Mouse (Mus musculus) midbrain, embryonic 12.5 days (tissue): ENCODE measurements around the gene Nckap1. TPM values are rescaled to one million over a fixed set of nuclear protein-coding genes. Genes with fewer than 3 reads are reported as not detected.
A peak's percentile ranks its signal among the peaks of the same experiment; 100 is the strongest.

Experiments
- ATAC-seq: fragments of 200-750 bp; cut with Nextera tagmentation; 2 replicates; pipeline ENCODE4 v1.8.0; 2017; ENCODE audit warnings: low read depth, moderate TSS enrichment, moderate library complexity; ENCODE audit not compliant: low FRiP score
- H3K27ac ChIP-seq: fragments of 300-500 bp; sonication (generic); replicated peaks from 2 replicates; pipeline ENCODE4 v1.5.1; 2016; ENCODE audit warnings: mild to moderate bottlenecking
- H3K27me3 ChIP-seq: fragments of 300-500 bp; sonication (generic); 2 replicates; pipeline ENCODE4 v1.6.1; 2016; ENCODE audit warnings: mild to moderate bottlenecking
- H3K36me3 ChIP-seq: fragments of 300-500 bp; sonication (generic); 2 replicates; pipeline ENCODE4 v1.6.1; 2016
- H3K4me1 ChIP-seq: fragments of 300-500 bp; sonication (generic); 2 replicates; pipeline ENCODE4 v1.6.1; 2016
- H3K4me2 ChIP-seq: fragments of 300-500 bp; sonication (generic); replicated peaks from 2 replicates; pipeline ENCODE4 v1.6.1; 2016; ENCODE audit warnings: mild to moderate bottlenecking, moderate library complexity
- H3K4me3 ChIP-seq: fragments of 300-500 bp; sonication (generic); 2 replicates; pipeline ENCODE4 v1.5.1; 2016; ENCODE audit warnings: mild to moderate bottlenecking
- H3K9ac ChIP-seq: fragments of 300-500 bp; sonication (generic); replicated peaks from 2 replicates; pipeline ENCODE4 v1.6.1; 2016; ENCODE audit warnings: mild to moderate bottlenecking, moderate library complexity
- H3K9me3 ChIP-seq: fragments of 300-500 bp; sonication (generic); 2 replicates; pipeline ENCODE4 v1.6.1; 2016; ENCODE audit warnings: mild to moderate bottlenecking
- WGBS: fragments of 180-500 bp; shearing (Covaris S2); methylation state at CpG from one replicate; pipeline ENCODE4 v1.1.7; 2016; 5-methylcytosine and 5-hydroxymethylcytosine counted together
- polyA plus RNA-seq: library from polyadenylated mRNA; unstranded; fragments of >200 nt; fragmentation: Nextera tagmentation; extraction: Ambion mirVana; gene quantifications from 2 replicates; pipeline ENCODE4 v1.2.1, GENCODE M21; 2016

The Nckap1 gene
- 100 and 110 TPM in 2 replicates for polyA plus RNA-seq

GRCm38 (mm10) chr2:80581043-80581711 lies at the start of gene Nckap1:
TSS of gene Nckap1 (minus strand) at chr2:80581380.
- Histone ChIP-seq H3K9ac (peak within 1 kb of the TSS; percentile 95), H3K4me2 (peak within 1 kb of the TSS; percentile 69), H3K27me3 (no peaks in the 10 kb centered on the region), H3K9me3 (no peaks in the 10 kb centered on the region), H3K4me1 (peaks cover 13% of the 10 kb centered on the region), H3K27ac (peak within 1 kb of the TSS; percentile 97), H3K36me3 (no peaks in the 10 kb centered on the region), H3K4me3 (peak within 1 kb of the TSS; percentile 87)
- WGBS = under 1% methylated on average over 39 of the region's 88 CpGs
- ATAC-seq = peak; percentile 95

GRCm38 (mm10) chr2:80624523-80624922 lies 43.3 kb upstream of the Nckap1 start:
- peaks cover 6% of the 10 kb centered on the region for H3K36me3 ChIP-seq
- H3K9ac ChIP-seq = no peak overlapping the region
- ATAC-seq = no peak
- no peak overlapping the region for H3K27ac ChIP-seq
- 96% methylated on average over 4 of the region's 4 CpGs for WGBS
- no peaks in the 10 kb centered on the region for H3K9me3 ChIP-seq
- H3K27me3 ChIP-seq = no peaks in the 10 kb centered on the region
- H3K4me3 ChIP-seq = no peak overlapping the region
- no peaks in the 10 kb centered on the region for H3K4me1 ChIP-seq
- H3K4me2 ChIP-seq = no peak overlapping the region

GRCm38 (mm10) chr2:80621921-80622320 lies 40.7 kb upstream of the Nckap1 start:
- no peaks in the 10 kb centered on the region for H3K27me3 ChIP-seq
- H3K36me3 ChIP-seq = peaks cover 6% of the 10 kb centered on the region
- ATAC-seq = no peak
- no peak overlapping the region for H3K9ac ChIP-seq
- H3K4me2 ChIP-seq = no peak overlapping the region
- no peak overlapping the region for H3K27ac ChIP-seq
- peaks cover 6% of the 10 kb centered on the region; the same call in 1 of the 2 replicates for H3K4me1 ChIP-seq
- H3K9me3 ChIP-seq = no peaks in the 10 kb centered on the region
- no peak overlapping the region for H3K4me3 ChIP-seq
- 96% methylated on average over 3 of the region's 3 CpGs for WGBS

GRCm38 (mm10) chr2:80618991-80619390 lies 37.8 kb upstream of the Nckap1 start:
- no peaks in the 10 kb centered on the region; the same call in 1 of the 2 replicates for H3K36me3 ChIP-seq
- H3K4me1 ChIP-seq = peaks cover 6% of the 10 kb centered on the region; the same call in 1 of the 2 replicates
- H3K4me2 ChIP-seq = no peak overlapping the region
- H3K27me3 ChIP-seq = no peaks in the 10 kb centered on the region
- 83% methylated on average over 3 of the region's 3 CpGs for WGBS
- no peak overlapping the region for H3K4me3 ChIP-seq
- no peak overlapping the region for H3K27ac ChIP-seq
- H3K9ac ChIP-seq = no peak overlapping the region
- H3K9me3 ChIP-seq = no peaks in the 10 kb centered on the region
- no peak for ATAC-seq

GRCm38 (mm10) chr2:80616854-80617737 lies 35.9 kb upstream of the Nckap1 start, which contains the start of the genes Dusp19 and Nup35:
TSS of gene Dusp19 (plus strand) at chr2:80617045.
TSS of gene Nup35 (plus strand) at chr2:80617236.
- H3K4me2 ChIP-seq = peak within 1 kb of the TSS; percentile 86
- ATAC-seq = peak; percentile 100
- peak within 1 kb of the TSS; percentile 75 for H3K27ac ChIP-seq
- H3K4me3 ChIP-seq = peak within 1 kb of the TSS; percentile 59
- H3K9ac ChIP-seq = peak within 1 kb of the TSS; percentile 76
- WGBS = 1% methylated on average over 21 of the region's 21 CpGs
- no peaks in the 10 kb centered on the region for H3K27me3 ChIP-seq
- H3K4me1 ChIP-seq = peaks cover 6% of the 10 kb centered on the region; the same call in 1 of the 2 replicates
- no peaks in the 10 kb centered on the region for H3K36me3 ChIP-seq
- H3K9me3 ChIP-seq = no peaks in the 10 kb centered on the region

GRCm38 (mm10) chr2:80612796-80613195 lies 31.6 kb upstream of the Nckap1 start:
- Histone ChIP-seq H3K27me3 (no peaks in the 10 kb centered on the region), H3K4me1 (peaks cover 3% of the 10 kb centered on the region; the same call in 1 of the 2 replicates), H3K4me2 (no peak overlapping the region), H3K4me3 (no peak overlapping the region), H3K9me3 (no peaks in the 10 kb centered on the region), H3K36me3 (no peaks in the 10 kb centered on the region), H3K27ac (no peak overlapping the region), H3K9ac (no peak overlapping the region)
- 67% methylated on average over 2 of the region's 2 CpGs for WGBS
- ATAC-seq = no peak

- ATAC-seq = no peak
- WGBS = 62% methylated on average over 1 of the region's 1 CpGs
- H3K9ac ChIP-seq = no peak overlapping the region
- no peaks in the 10 kb centered on the region for H3K9me3 ChIP-seq
- H3K4me3 ChIP-seq = no peak overlapping the region
- H3K36me3 ChIP-seq = no peaks in the 10 kb centered on the region
- H3K4me2 ChIP-seq = no peak overlapping the region
- H3K4me1 ChIP-seq = no peaks in the 10 kb centered on the region
- no peaks in the 10 kb centered on the region for H3K27me3 ChIP-seq
- H3K27ac ChIP-seq = no peak overlapping the region
Measured at GRCm38 (mm10) chr2:80612286-80612685, 31.1 kb upstream of the Nckap1 start.

- H3K4me3 ChIP-seq = no peak overlapping the region
- no peak overlapping the region for H3K9ac ChIP-seq
- H3K27me3 ChIP-seq = no peaks in the 10 kb centered on the region
- no peaks in the 10 kb centered on the region for H3K36me3 ChIP-seq
- no peak overlapping the region for H3K4me2 ChIP-seq
- no peak for ATAC-seq
- H3K27ac ChIP-seq = no peak overlapping the region
- H3K9me3 ChIP-seq = no peaks in the 10 kb centered on the region
- H3K4me1 ChIP-seq = no peaks in the 10 kb centered on the region
- 87% methylated on average over 19 of the region's 19 CpGs for WGBS
Measured at GRCm38 (mm10) chr2:80603771-80604426, 22.7 kb upstream of the Nckap1 start.

GRCm38 (mm10) chr2:80602756-80603155 lies 21.6 kb upstream of the Nckap1 start:
- Histone ChIP-seq H3K4me2 (no peak overlapping the region), H3K9ac (no peak overlapping the region), H3K9me3 (no peaks in the 10 kb centered on the region), H3K36me3 (no peaks in the 10 kb centered on the region), H3K4me1 (no peaks in the 10 kb centered on the region), H3K27me3 (no peaks in the 10 kb centered on the region), H3K27ac (no peak overlapping the region), H3K4me3 (no peak overlapping the region)
- no peak for ATAC-seq
- WGBS = 96% methylated on average over 13 of the region's 13 CpGs

GRCm38 (mm10) chr2:80600611-80601010 lies 19.4 kb upstream of the Nckap1 start:
- no peak overlapping the region for H3K4me2 ChIP-seq
- no peak overlapping the region for H3K4me3 ChIP-seq
- H3K27ac ChIP-seq = no peak overlapping the region
- no peaks in the 10 kb centered on the region for H3K4me1 ChIP-seq
- no peaks in the 10 kb centered on the region for H3K9me3 ChIP-seq
- no peak overlapping the region for H3K9ac ChIP-seq
- H3K36me3 ChIP-seq = no peaks in the 10 kb centered on the region
- ATAC-seq = no peak
- no peaks in the 10 kb centered on the region for H3K27me3 ChIP-seq

- H3K4me1 ChIP-seq = no peaks in the 10 kb centered on the region
- H3K9me3 ChIP-seq = no peaks in the 10 kb centered on the region
- H3K4me2 ChIP-seq = no peak overlapping the region
- H3K9ac ChIP-seq = no peak overlapping the region
- no peaks in the 10 kb centered on the region for H3K27me3 ChIP-seq
- no peak overlapping the region for H3K27ac ChIP-seq
- no peak for ATAC-seq
- WGBS = 90% methylated on average over 3 of the region's 3 CpGs
- H3K36me3 ChIP-seq = no peaks in the 10 kb centered on the region
- H3K4me3 ChIP-seq = no peak overlapping the region
Measured at GRCm38 (mm10) chr2:80599850-80600249, 18.7 kb upstream of the Nckap1 start.

- no peak overlapping the region for H3K27ac ChIP-seq
- no peaks in the 10 kb centered on the region for H3K9me3 ChIP-seq
- no peaks in the 10 kb centered on the region for H3K36me3 ChIP-seq
- H3K4me2 ChIP-seq = no peak overlapping the region
- no peak for ATAC-seq
- H3K27me3 ChIP-seq = no peaks in the 10 kb centered on the region
- 73% methylated on average over 5 of the region's 5 CpGs for WGBS
- no peaks in the 10 kb centered on the region for H3K4me1 ChIP-seq
- no peak overlapping the region for H3K4me3 ChIP-seq
- H3K9ac ChIP-seq = no peak overlapping the region
Measured at GRCm38 (mm10) chr2:80596960-80597359, 15.8 kb upstream of the Nckap1 start.
